Mouse (Mus musculus) lung, adult 2 months (tissue): ENCODE data around the gene Spindoc.

Experiments
- CTCF ChIP-seq: fragments of 200-500 bp; IDR thresholded peaks from 2 replicates; pipeline ENCODE4 v1.5.1; 2011; ENCODE audit warnings: mild to moderate bottlenecking, low read length, control low read depth; ENCODE audit not compliant: insufficient read depth
- POLR2A ChIP-seq: fragments of 200-500 bp; IDR thresholded peaks from 2 replicates; pipeline ENCODE4 v1.6.1; 2011; ENCODE audit warnings: low read depth, mild to moderate bottlenecking, control low read depth, low read length, borderline replicate concordance; ENCODE audit errors: extremely low read depth

GRCm38 (mm10) chr19:7422656-7423027 lies 39.8 kb upstream of the Spindoc start:
- TF ChIP-seq POLR2A = no peak
- no peak for TF ChIP-seq CTCF
